Mouse (Mus musculus) megakaryocyte, embryonic 14.5 days (primary cell): Measurements from ENCODE around the gene Zzz3.

ENCODE experiments used
- FLI1 ChIP-seq: IDR thresholded peaks from 2 replicates; pipeline ENCODE4 v1.6.1; 2012; ENCODE audit warnings: low read length, inconsistent platforms, mixed read lengths
- GATA1 ChIP-seq: IDR thresholded peaks from 3 replicates; pipeline ENCODE4 v1.6.1; 2012; ENCODE audit warnings: mixed read lengths, low read length, inconsistent platforms, borderline replicate concordance

GRCm38 (mm10) chr3:152384106-152384505 is 11.2 kb upstream of the Zzz3 start:
- no peak for TF ChIP-seq GATA1
- no peak for TF ChIP-seq FLI1
